Mouse (Mus musculus) 3134 (cell line): ENCODE results near the gene Ren1.

ENCODE experiments used
- DNase-seq: peaks from one replicate; pipeline ENCODE4 v3.0.0-alpha.2; 2011; ENCODE audit warnings: low spot score; ENCODE audit not compliant: insufficient read length; ENCODE audit errors: extremely low read depth

The Ren1 gene

DNA sequence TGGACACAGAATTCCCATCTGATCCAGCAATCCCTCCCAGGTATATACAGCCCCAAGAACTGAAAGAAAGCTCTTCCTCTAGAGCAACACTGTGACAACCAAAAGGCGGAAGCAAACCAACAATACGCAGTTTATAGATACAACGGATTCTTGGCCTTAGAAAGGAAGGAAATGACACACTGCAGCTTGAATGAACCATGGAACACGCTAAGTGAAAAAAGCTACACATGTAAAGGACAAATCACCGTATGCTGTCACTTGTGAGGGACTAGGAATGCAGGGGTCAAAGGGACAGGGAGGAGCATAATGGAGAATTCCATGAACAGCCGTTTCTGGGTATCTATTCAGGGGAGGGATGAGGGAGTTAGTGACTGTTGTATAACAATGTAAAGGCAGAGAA lies 57.1 kb downstream of the Ren1 start:
- DNase-seq = no peak

- no peak for DNase-seq
Observed at GRCm38 (mm10) chr1:133408321-133408720, 58.0 kb downstream of the Ren1 start.

- DNase-seq = no peak
Observed at GRCm38 (mm10) chr1:133408880-133409516, 58.7 kb downstream of the Ren1 start.

GRCm38 (mm10) chr1:133409786-133410185 lies 59.5 kb downstream of the Ren1 start:
- DNase-seq = no peak
